Mouse (Mus musculus) lung, postnatal 0 days (tissue): ENCODE measurements around the gene Ttll3.

Experiments used
- CTCF ChIP-seq: IDR thresholded peaks from 2 replicates; pipeline ENCODE4 v1.5.1; 2016; ENCODE audit warnings: antibody characterized with exemption, mild to moderate bottlenecking
- EP300 ChIP-seq: IDR thresholded peaks from 2 replicates; pipeline ENCODE4 v1.6.1; 2016; ENCODE audit warnings: antibody characterized with exemption, mild to moderate bottlenecking, control low read depth

GRCm38 (mm10) chr6:113367574-113367973 lies 21.5 kb upstream of the Ttll3 start:
- TF ChIP-seq EP300 (no peak), CTCF (no peak)
